Mouse (Mus musculus) myocyte (in vitro differentiated cells): ENCODE measurements at regions not wholly inside any gene's neighbourhood (a gene's known extent, or its start where the extent isn't known, plus 50 kb on each side); places are given as distances from the start of the nearest gene placed in this dataset.

Experiments
- H3K27me3 ChIP-seq: one replicate; pipeline ENCODE4 v1.6.1; 2011; ENCODE audit not compliant: control insufficient read depth, insufficient read depth, insufficient read length
- H3K36me3 ChIP-seq: one replicate; pipeline ENCODE4 v1.6.1; 2011; ENCODE audit not compliant: control insufficient read depth, insufficient read depth
- H3K4me2 ChIP-seq: one replicate; pipeline ENCODE4 v1.6.1; 2011; ENCODE audit warnings: low read depth, control low read depth
- H3K4me3 ChIP-seq: one replicate; pipeline ENCODE4 v1.5.1; 2011; ENCODE audit warnings: mild to moderate bottlenecking, control low read depth, moderate library complexity
- H3K79me2 ChIP-seq: one replicate; pipeline ENCODE4 v1.6.1; 2011; ENCODE audit not compliant: control insufficient read depth, insufficient read depth
- H3ac ChIP-seq: one replicate; pipeline ENCODE4 v1.6.1; 2011; ENCODE audit not compliant: control insufficient read depth, insufficient read length
- CEBPB ChIP-seq: IDR thresholded peaks from 2 replicates; pipeline ENCODE4 v1.6.1; 2011; ENCODE audit warnings: mild to moderate bottlenecking, moderate library complexity; ENCODE audit not compliant: poor library complexity, insufficient read depth, severe bottlenecking
- E2F4 ChIP-seq: IDR thresholded peaks from one replicate; pipeline ENCODE4 v1.6.1; 2011; ENCODE audit warnings: mild to moderate bottlenecking, control low read depth, moderate library complexity; ENCODE audit not compliant: insufficient read depth
- MAX ChIP-seq: IDR thresholded peaks from one replicate; pipeline ENCODE4 v1.6.1; 2011; ENCODE audit warnings: low read depth, mild to moderate bottlenecking, control low read depth
- MYOD1 ChIP-seq, 3 experiments: IDR thresholded peaks; one replicate each; pipeline ENCODE4 v1.6.1; 2011; ENCODE audit warnings: control low read depth in 2 of 3, low read depth in 2 of 3, mild to moderate bottlenecking in 2 of 3, moderate library complexity in 1 of 3; ENCODE audit not compliant: insufficient read length in 2 of 3, control insufficient read depth in 1 of 3
- MYOG ChIP-seq, 3 experiments: IDR thresholded peaks; one replicate each; pipeline ENCODE4 v1.6.1; 2011; ENCODE audit warnings: control low read depth in 2 of 3, low read depth in 2 of 3, mild to moderate bottlenecking in 2 of 3; ENCODE audit not compliant: insufficient read length in 2 of 3, control insufficient read depth in 1 of 3, insufficient read depth in 1 of 3
- POLR2A ChIP-seq: IDR thresholded peaks from one replicate; pipeline ENCODE4 v1.6.1; 2011; ENCODE audit warnings: low read depth, mild to moderate bottlenecking, control low read depth, moderate library complexity; ENCODE audit not compliant: insufficient read length
- POLR2AphosphoS2 ChIP-seq: IDR thresholded peaks from one replicate; pipeline ENCODE4 v1.6.1; 2011; ENCODE audit warnings: low read depth, control low read depth; ENCODE audit not compliant: insufficient read length
- REST ChIP-seq: IDR thresholded peaks from one replicate; pipeline ENCODE4 v1.6.1; 2011; ENCODE audit warnings: mild to moderate bottlenecking, control low read depth, moderate library complexity; ENCODE audit not compliant: insufficient read depth, insufficient read length
- SRF ChIP-seq: IDR thresholded peaks from one replicate; pipeline ENCODE4 v1.6.1; 2011; ENCODE audit warnings: low read depth; ENCODE audit not compliant: control insufficient read depth, insufficient read length
- TCF12 ChIP-seq: IDR thresholded peaks from one replicate; pipeline ENCODE4 v1.6.1; 2011; ENCODE audit warnings: mild to moderate bottlenecking, control low read depth; ENCODE audit not compliant: poor library complexity, insufficient read depth, severe bottlenecking
- TCF3 ChIP-seq: IDR thresholded peaks from one replicate; pipeline ENCODE4 v1.6.1; 2011; ENCODE audit warnings: low read depth, control low read depth; ENCODE audit not compliant: insufficient read length
- USF1 ChIP-seq: IDR thresholded peaks from one replicate; pipeline ENCODE4 v1.6.1; 2011; ENCODE audit warnings: low read depth, mild to moderate bottlenecking, control low read depth, moderate library complexity

DNA sequence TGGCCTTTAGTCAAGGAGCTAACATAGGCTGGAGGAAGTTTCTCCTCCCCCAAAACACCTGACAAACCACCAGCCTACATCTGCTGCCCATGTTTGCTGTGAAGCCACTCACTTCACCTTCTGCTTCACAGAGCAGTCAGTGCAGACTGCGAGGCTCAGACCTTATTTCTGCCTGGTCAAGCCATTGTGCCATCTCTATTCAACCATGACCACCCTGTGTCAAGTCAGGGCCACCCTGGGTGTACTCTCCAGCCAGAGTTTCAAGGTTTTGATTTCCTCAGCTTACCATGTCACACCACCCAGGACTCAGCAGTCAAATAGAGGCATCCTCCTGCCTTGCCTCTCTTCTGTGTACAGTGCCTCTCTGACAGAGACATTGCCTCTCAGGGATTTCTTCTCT is 152.6 kb downstream of the Foxa2 start:
- no peaks in the 10 kb centered on the region for H3K79me2 ChIP-seq
- TF ChIP-seq MYOD1 (IDR thresholded peaks at IDR 0.05; ENCODE audit: control insufficient read depth in 1 of 3, insufficient read length in 2 of 3, low read depth in 2 of 3) (no peak), TCF12 (no peak), SRF (no peak), POLR2AphosphoS2 (no peak), MYOG (IDR thresholded peaks at IDR 0.05; ENCODE audit: control insufficient read depth in 1 of 3, insufficient read depth in 1 of 3, insufficient read length in 2 of 3, low read depth in 2 of 3) (no peak), E2F4 (no peak), MAX (no peak), USF1 (no peak), POLR2A (no peak), TCF3 (no peak)

DNA sequence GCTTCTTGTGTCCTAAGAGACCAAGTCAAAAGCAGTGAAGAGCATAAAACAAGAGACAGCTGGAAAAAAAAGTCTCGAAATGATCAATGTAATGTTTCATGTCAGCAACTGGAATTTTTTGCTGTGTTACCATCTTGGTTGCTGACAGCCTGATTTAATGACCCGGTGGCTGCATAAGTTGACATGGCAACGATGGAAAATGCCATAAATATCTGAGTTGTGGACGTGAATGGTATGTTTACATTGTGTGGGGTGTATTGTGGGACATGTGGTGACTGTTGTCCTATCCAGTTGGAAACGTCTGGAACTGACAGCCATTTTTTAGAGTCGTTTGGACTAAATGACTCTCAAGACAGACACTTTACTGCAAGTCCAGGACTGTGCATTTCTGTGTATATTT is 160.6 kb downstream of the Foxa2 start:
- Histone ChIP-seq H3ac (no peak overlapping the region), H3K4me2 (no peak overlapping the region), H3K79me2 (no peaks in the 10 kb centered on the region), H3K4me3 (no peak overlapping the region), H3K27me3 (no peaks in the 10 kb centered on the region), H3K36me3 (no peaks in the 10 kb centered on the region)
- TF ChIP-seq TCF3, result no peak
- no peak for TF ChIP-seq POLR2AphosphoS2
- TF ChIP-seq MYOG (IDR thresholded peaks at IDR 0.05; ENCODE audit: control insufficient read depth in 1 of 3, insufficient read depth in 1 of 3, insufficient read length in 2 of 3, low read depth in 2 of 3), result no peak
- TF ChIP-seq TCF12, result no peak
- TF ChIP-seq CEBPB, result no peak
- no peak for TF ChIP-seq MAX
- no peak for TF ChIP-seq E2F4
- TF ChIP-seq POLR2A, result no peak
- no peak for TF ChIP-seq REST
- no peak for TF ChIP-seq USF1
- no peak for TF ChIP-seq SRF
- TF ChIP-seq MYOD1 (IDR thresholded peaks at IDR 0.05; ENCODE audit: control insufficient read depth in 1 of 3, insufficient read length in 2 of 3, low read depth in 2 of 3), result no peak

More for the DNA sequence above, 152.6 kb downstream of the Foxa2 start:
- Histone ChIP-seq H3K4me2 (no peak overlapping the region), H3ac (no peak overlapping the region), H3K4me3 (no peak overlapping the region), H3K27me3 (no peaks in the 10 kb centered on the region), H3K36me3 (no peaks in the 10 kb centered on the region)

DNA sequence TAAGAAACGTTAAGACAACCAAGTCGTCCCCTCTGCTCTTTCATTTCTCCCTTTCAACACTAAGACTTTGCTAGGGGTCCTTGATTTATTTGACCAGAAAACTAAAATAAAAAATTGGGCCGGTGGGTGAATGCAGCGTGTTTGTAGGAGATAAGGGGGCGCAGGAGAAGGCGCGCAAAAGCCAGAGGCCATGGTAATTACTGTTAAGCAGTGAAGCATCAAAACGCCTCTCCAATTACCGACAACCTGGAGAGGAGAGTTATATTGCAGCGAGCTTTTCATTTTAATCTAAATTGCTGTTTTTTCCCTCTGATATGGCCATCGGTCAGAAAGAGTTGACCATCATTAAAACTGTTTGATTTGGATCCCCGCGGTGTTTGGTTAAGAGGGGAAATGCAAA is 168.9 kb downstream of the Foxa2 start:
- no peak for TF ChIP-seq MYOG (IDR thresholded peaks at IDR 0.05; ENCODE audit: control insufficient read depth in 1 of 3, insufficient read depth in 1 of 3, insufficient read length in 2 of 3, low read depth in 2 of 3)
- no peak for TF ChIP-seq MYOD1 (IDR thresholded peaks at IDR 0.05; ENCODE audit: control insufficient read depth in 1 of 3, insufficient read length in 2 of 3, low read depth in 2 of 3)
- no peak for TF ChIP-seq REST
- no peak for TF ChIP-seq CEBPB
- no peak for TF ChIP-seq E2F4
- no peak for TF ChIP-seq TCF12
- TF ChIP-seq MAX, result no peak
- TF ChIP-seq POLR2A, result no peak
- TF ChIP-seq TCF3, result no peak
- TF ChIP-seq USF1, result no peak
- no peak for TF ChIP-seq SRF
- no peak for TF ChIP-seq POLR2AphosphoS2
- H3ac ChIP-seq, result no peak overlapping the region
- no peaks in the 10 kb centered on the region for H3K79me2 ChIP-seq
- no peak overlapping the region for H3K4me3 ChIP-seq
- H3K4me2 ChIP-seq, result no peak overlapping the region
- no peaks in the 10 kb centered on the region for H3K36me3 ChIP-seq
- H3K27me3 ChIP-seq, result no peaks in the 10 kb centered on the region

DNA sequence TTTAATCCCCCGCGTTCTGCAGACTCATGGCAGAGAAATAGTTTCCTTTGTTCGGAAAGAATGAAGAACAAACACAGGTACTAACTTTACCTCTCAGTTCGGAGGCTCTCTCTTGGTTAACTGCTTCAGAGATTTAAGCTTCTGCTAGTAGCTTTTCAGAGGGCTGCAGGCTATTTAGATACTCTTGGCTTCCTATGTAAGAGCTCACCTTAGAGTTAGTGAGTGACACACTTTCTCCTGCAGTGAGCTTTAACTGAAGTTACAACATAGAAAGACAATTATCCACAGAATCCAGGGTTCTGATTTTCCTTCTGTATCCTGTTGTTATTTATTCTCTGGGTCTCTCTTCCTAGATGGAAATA is 169.2 kb downstream of the Foxa2 start:
- no peak overlapping the region for H3ac ChIP-seq
- TF ChIP-seq TCF12 (no peak), MAX (no peak), REST (no peak), POLR2A (no peak), CEBPB (no peak), E2F4 (no peak), TCF3 (no peak), USF1 (no peak), SRF (no peak), POLR2AphosphoS2 (no peak), MYOG (IDR thresholded peaks at IDR 0.05; ENCODE audit: control insufficient read depth in 1 of 3, insufficient read depth in 1 of 3, insufficient read length in 2 of 3, low read depth in 2 of 3) (no peak), MYOD1 (IDR thresholded peaks at IDR 0.05; ENCODE audit: control insufficient read depth in 1 of 3, insufficient read length in 2 of 3, low read depth in 2 of 3) (no peak)
- peak overlapping the region; percentile 63 for H3K4me2 ChIP-seq
- H3K79me2 ChIP-seq, result no peaks in the 10 kb centered on the region
- no peaks in the 10 kb centered on the region for H3K27me3 ChIP-seq
- H3K4me3 ChIP-seq, result no peak overlapping the region
- H3K36me3 ChIP-seq, result no peaks in the 10 kb centered on the region

DNA sequence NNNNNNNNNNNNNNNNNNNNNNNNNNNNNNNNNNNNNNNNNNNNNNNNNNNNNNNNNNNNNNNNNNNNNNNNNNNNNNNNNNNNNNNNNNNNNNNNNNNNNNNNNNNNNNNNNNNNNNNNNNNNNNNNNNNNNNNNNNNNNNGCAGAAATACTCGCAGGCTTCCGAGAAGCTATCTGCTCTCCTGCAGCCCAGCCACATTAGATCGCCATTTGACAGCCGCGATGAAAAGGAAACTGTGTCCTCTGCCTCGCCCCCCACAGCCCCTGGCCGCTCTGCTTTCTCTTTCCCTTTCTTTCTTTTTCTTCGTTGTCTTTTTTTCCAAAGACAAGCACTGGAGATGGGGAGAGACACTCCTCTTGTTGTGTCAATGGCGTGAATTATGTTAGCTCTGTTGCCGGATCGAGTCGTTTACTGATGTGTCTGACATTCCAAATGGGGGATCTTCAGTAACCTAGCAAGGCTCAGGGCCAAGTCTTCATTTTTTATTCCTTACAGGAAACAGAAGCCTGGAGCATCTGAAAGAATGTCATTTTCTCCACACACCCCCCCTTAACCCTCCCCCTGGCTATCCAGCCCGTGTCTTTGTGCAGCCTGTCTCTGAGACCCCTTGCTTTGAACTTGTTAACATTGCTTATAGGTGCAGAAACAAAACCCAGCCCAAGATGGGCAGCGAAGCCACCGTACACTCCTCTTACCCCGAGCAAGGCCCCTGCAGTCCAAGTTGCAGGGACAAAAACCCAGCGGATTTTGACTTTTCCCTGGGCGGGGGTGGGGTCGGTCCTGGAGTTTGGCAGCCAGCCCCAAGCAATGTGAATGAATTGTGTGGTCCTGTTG is 169.8 kb downstream of the Foxa2 start:
- H3K36me3 ChIP-seq, result no peaks in the 10 kb centered on the region
- no peak overlapping the region for H3K4me3 ChIP-seq
- no peaks in the 10 kb centered on the region for H3K79me2 ChIP-seq
- peak overlapping the region; percentile 63 for H3K4me2 ChIP-seq
- H3ac ChIP-seq, result no peak overlapping the region
- no peaks in the 10 kb centered on the region for H3K27me3 ChIP-seq
- TF ChIP-seq POLR2A (no peak), POLR2AphosphoS2 (no peak), REST (no peak), MYOG (IDR thresholded peaks at IDR 0.05; ENCODE audit: control insufficient read depth in 1 of 3, insufficient read depth in 1 of 3, insufficient read length in 2 of 3, low read depth in 2 of 3) (no peak), TCF3 (no peak), MYOD1 (IDR thresholded peaks at IDR 0.05; ENCODE audit: control insufficient read depth in 1 of 3, insufficient read length in 2 of 3, low read depth in 2 of 3) (no peak), CEBPB (no peak), MAX (no peak), SRF (no peak), TCF12 (no peak), USF1 (no peak), E2F4 (no peak)
